Mouse (Mus musculus): ENCODE results near the gene Aif1l. TPM values are rescaled to one million over a fixed set of nuclear protein-coding genes. Genes with fewer than 3 reads are reported as not detected.

Gene Aif1l
- 0.17 TPM for polyA plus RNA-seq (2017; shearing (Covaris generic))

DNA sequence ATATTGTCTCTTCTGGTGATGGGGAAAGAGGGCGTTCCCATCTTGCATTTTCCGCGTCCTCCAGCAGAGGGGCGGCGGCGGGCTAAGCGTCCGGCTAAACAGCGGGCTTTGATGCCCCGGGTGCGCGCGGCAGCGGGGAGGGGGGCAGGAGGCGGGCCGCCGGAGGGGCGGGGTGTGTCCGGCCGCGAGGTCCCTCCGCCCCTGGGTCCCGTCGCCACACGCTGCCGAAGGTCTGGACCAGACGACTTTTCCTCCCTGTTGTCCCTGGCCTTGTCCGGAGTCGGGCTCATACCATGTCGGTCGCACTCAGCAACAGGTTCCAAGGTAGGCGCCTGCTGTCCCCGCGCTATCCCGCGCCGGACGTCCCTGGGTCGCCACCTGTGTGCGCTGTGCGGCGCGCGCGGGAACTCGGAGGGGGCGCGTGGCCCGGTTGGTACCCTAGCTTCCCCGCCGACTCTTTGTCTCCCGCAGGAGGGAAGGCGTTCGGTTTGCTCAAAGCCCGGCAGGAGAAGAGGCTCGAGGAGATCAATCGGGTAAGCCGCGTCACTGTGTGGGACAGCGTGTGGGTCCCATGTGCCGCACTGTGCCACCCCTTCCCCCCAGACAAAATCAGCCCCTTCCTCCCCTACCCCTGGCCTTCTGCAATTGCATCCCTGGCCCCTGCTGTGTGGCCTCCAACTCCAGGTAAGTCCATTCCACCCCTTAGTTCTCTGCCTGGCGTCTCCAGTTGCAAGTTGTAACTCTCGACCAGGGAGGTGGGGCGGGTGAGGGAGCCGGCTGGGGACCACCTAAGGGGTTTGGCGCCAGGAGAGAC lies at the start of gene Aif1l:
Gene Aif1l, plus strand, starts transcription at position 82 of the 814 bp plus-strand sequence.

DNA sequence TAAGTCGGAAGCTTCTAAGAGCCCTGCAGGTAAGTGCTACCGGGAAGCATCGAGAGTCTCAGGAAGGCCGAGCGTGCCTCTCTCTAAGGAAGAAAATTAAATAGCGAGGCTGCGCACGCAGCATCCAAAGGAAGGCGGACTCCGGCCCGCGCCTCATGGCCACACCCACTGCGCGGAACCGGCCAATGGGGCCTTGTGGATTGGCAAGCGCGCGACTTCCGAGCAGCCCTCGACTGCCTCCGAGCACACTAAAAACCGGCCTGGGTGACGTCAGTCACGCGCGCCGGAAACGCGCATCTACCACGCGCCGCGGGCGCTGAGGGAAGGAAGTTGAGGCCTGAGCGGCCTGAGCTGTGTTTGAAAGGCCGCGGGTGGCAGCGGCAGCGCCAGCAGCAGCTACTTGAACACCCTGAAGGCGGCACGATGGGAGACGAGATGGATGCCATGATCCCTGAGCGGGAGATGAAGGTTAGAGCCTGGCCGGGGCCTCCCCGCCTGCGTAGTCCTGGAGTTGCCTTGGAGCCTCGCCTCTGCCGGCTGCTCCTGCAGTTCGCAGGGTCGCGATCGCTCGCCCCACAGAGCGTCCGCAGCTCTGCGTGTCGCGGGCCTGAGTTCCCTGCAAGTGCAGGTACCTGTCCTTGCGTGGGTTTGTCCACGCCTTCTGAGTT lies 24.3 kb downstream of the Aif1l start, which contains the start of gene Nup214:
Gene Nup214, plus strand, starts transcription at position 296 of the 668 bp plus-strand sequence.

Other genes with a start within 250 kb of the Aif1l start
- 0.18 TPM for gene Qrfp, start 139.6 kb upstream of the Aif1l start, polyA plus RNA-seq (2017; shearing (Covaris generic))
- 1.1 TPM for gene Fibcd1, start 104.1 kb upstream of the Aif1l start, polyA plus RNA-seq (2017; shearing (Covaris generic))
- gene Lamc3, start 62.8 kb upstream of the Aif1l start, polyA plus RNA-seq (2017; shearing (Covaris generic)), result 0.04 TPM
- 102 TPM for gene Nup214, start 24.3 kb downstream of the Aif1l start, polyA plus RNA-seq (2017; shearing (Covaris generic))
- 39.8 TPM for gene Fam78a, start 134.7 kb downstream of the Aif1l start, polyA plus RNA-seq (2017; shearing (Covaris generic))
- gene Plpp7, start 145.4 kb downstream of the Aif1l start, polyA plus RNA-seq (2017; shearing (Covaris generic)), result not detected
- 47.4 TPM for gene Prrc2b, start 200.9 kb downstream of the Aif1l start, polyA plus RNA-seq (2017; shearing (Covaris generic))

Measured in CD4-positive, CD25-positive, alpha-beta regulatory T cell (primary cell).